Mouse (Mus musculus) kidney, adult 2 months (tissue): ENCODE data around the gene Lhfp.

Experiments used
- CTCF ChIP-seq: fragments of 200-500 bp; conservative IDR thresholded peaks from 2 replicates; pipeline ENCODE4 v1.5.1; 2011; ENCODE audit warnings: low read depth, mild to moderate bottlenecking, control low read depth, low read length, moderate library complexity, mixed read lengths; ENCODE audit not compliant: insufficient read depth, insufficient read length
- POLR2A ChIP-seq: fragments of 200-500 bp; IDR thresholded peaks from one replicate; pipeline ENCODE4 v1.6.1; 2011; ENCODE audit warnings: low read depth, low read length, control low read depth

DNA sequence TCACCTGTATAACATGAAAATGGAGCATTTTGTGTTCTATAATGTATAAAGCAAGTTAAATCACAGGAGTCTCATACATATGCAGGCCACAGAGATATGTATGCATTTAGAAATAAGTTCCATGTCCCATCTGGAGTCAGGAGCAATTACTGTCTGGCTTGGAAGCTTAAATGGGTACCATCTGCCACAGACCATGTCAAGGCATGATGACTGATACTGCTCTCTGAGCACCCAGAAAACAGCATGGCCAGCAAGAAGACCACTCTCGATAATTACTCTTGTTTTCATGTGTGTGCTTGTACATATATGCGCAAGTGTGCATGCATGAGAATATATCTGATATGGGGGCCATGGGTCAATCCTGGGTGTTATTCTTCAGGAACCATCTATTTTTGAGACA lies 269.3 kb downstream of the Lhfp start:
- TF ChIP-seq CTCF (no peak), POLR2A (no peak)
